Comparison of ENCODE assay signal across 8 mouse cellular contexts in genomic region chr4:109156481-109157261, GRCm38 (mm10). TPM values are rescaled to one million over a fixed set of nuclear protein-coding genes. Genes with fewer than 3 reads are reported as not detected.
DNase-seq lines count a peak whose midpoint lies in the region; ATAC-seq and TF ChIP-seq lines count a peak whose summit lies in the region.

No protein-coding gene starts in this region.

- no peak for TF ChIP-seq CTCF in lung, embryonic 14.5 days (IDR thresholded peaks at IDR 0.05; ENCODE audit: low read depth)

- peak; percentile 32 for DNase-seq in kidney, adult 18-20 months
- DNase-seq in kidney, adult 8-10 months, result no peak
- peak; percentile 18 for DNase-seq in embryonic facial prominence, embryonic 10.5 days (ENCODE audit: low spot score)
- DNase-seq in kidney, postnatal 14 days, result peak; percentile 17
- DNase-seq in lung, embryonic 14.5 days, result peak; percentile 57
- DNase-seq in right cerebral cortex, postnatal 25 days, result peak; percentile 63
- DNase-seq in thymus, adult 18-20 months, result no peak

- peaks cover 5% of the 10 kb centered on the region; the same call in 1 of the 2 replicates for H3K36me3 ChIP-seq in embryonic facial prominence, embryonic 10.5 days (replicated peaks)
- 0 out of 2 replicates have a peak, but pooled peaks cover 3% of the 10 kb centered on the region for H3K36me3 ChIP-seq in heart, embryonic 13.5 days
- no peaks in the 10 kb centered on the region for H3K36me3 ChIP-seq in lung, embryonic 14.5 days (ENCODE audit: insufficient read depth)

- no peaks in the 10 kb centered on the region for H3K27me3 ChIP-seq in embryonic facial prominence, embryonic 10.5 days (replicated peaks; ENCODE audit: low read depth, poor library complexity, severe bottlenecking)
- no peaks in the 10 kb centered on the region for H3K27me3 ChIP-seq in heart, embryonic 13.5 days (replicated peaks)
- no peaks in the 10 kb centered on the region for H3K27me3 ChIP-seq in lung, embryonic 14.5 days (ENCODE audit: insufficient read depth, low read length)

- peaks cover 14% of the 10 kb centered on the region for H3K4me1 ChIP-seq in embryonic facial prominence, embryonic 10.5 days
- H3K4me1 ChIP-seq in heart, embryonic 13.5 days, result peaks cover 26% of the 10 kb centered on the region
- 0 out of 2 replicates have a peak, but pooled peaks cover 3% of the 10 kb centered on the region for H3K4me1 ChIP-seq in lung, embryonic 14.5 days (ENCODE audit: insufficient read depth)

- H3K9me3 ChIP-seq in embryonic facial prominence, embryonic 10.5 days, result no peaks in the 10 kb centered on the region
- no peaks in the 10 kb centered on the region for H3K9me3 ChIP-seq in heart, embryonic 13.5 days
- H3K9me3 ChIP-seq in lung, embryonic 14.5 days (ENCODE audit: low read depth, low read length), result no peaks in the 10 kb centered on the region

- 0 out of 2 replicates have a peak overlapping the region, but pooled peaks have one; percentile 24 for H3K27ac ChIP-seq in embryonic facial prominence, embryonic 10.5 days (replicated peaks)
- H3K27ac ChIP-seq in heart, embryonic 13.5 days (replicated peaks), result no peak overlapping the region; the same call in 1 of the 2 replicates
- H3K27ac ChIP-seq in lung, embryonic 14.5 days (ENCODE audit: low read depth), result no peak overlapping the region

- 37% methylated on average over 24 of the region's 24 CpGs for WGBS in embryonic facial prominence, embryonic 10.5 days
- 28% methylated on average over 24 of the region's 24 CpGs for WGBS in heart, embryonic 13.5 days
- WGBS in lung, embryonic 14.5 days, result 17% methylated on average over 24 of the region's 24 CpGs

- no peak for ATAC-seq in heart, embryonic 13.5 days (ENCODE audit: extremely low read depth, insufficient number of reproducible peaks, low FRiP score, low TSS enrichment)
- ATAC-seq in lung, embryonic 14.5 days (ENCODE audit: insufficient read depth), result peak; percentile 64

- peak overlapping the region; percentile 75 for H3K4me2 ChIP-seq in heart, embryonic 13.5 days
- peak overlapping the region; percentile 42 for H3K4me2 ChIP-seq in lung, embryonic 14.5 days

- peak overlapping the region; percentile 30 for H3K4me3 ChIP-seq in embryonic facial prominence, embryonic 10.5 days
- H3K4me3 ChIP-seq in heart, embryonic 13.5 days, result peak overlapping the region; percentile 43
- H3K4me3 ChIP-seq in lung, embryonic 14.5 days (ENCODE audit: low read depth, low read length), result no peak overlapping the region; the same call in 1 of the 2 replicates

- H3K9ac ChIP-seq in heart, embryonic 13.5 days, result peak overlapping the region; percentile 71
- no peak overlapping the region for H3K9ac ChIP-seq in lung, embryonic 14.5 days

RNA-seq across cellular contexts. Expression of gene Osbpl9, which starts 45.4 kb away (rescaled TPM):
- 60.0 and 61.4 TPM in 2 replicates for polyA plus RNA-seq in embryonic facial prominence, embryonic 10.5 days (2016; fragmentation: Nextera tagmentation; extraction: Ambion mirVana)
- polyA plus RNA-seq in heart, embryonic 13.5 days (2015; fragmentation: Nextera tagmentation; extraction: Ambion mirVana), result 43.3 and 44.4 TPM in 2 replicates
- polyA plus RNA-seq in lung, embryonic 14.5 days (2014; fragmentation: Nextera tagmentation; extraction: Ambion mirVana), result 59.4 and 60.0 TPM in 2 replicates

Comparison
In these comparisons a context has a peak if more than half of its experiments do, and no peak if none do; other contexts are left out.
1. DNase-seq: peak in kidney, adult 18-20 months (single experiment), embryonic facial prominence, embryonic 10.5 days (single experiment), kidney, postnatal 14 days (single experiment), lung, embryonic 14.5 days (single experiment) and right cerebral cortex, postnatal 25 days (single experiment); none in kidney, adult 8-10 months (0 of 2) and thymus, adult 18-20 months (0 of 2).